Mouse (Mus musculus) olfactory bulb, adult 2 months (tissue): ENCODE measurements around the gene Qk.

Experiments used
- CTCF ChIP-seq: fragments of 200-500 bp; IDR thresholded peaks from 2 replicates; pipeline ENCODE4 v1.5.1; 2012; ENCODE audit warnings: low read depth, mild to moderate bottlenecking, low read length, moderate library complexity; ENCODE audit not compliant: insufficient read depth
- POLR2A ChIP-seq: fragments of 200-500 bp; IDR thresholded peaks from 2 replicates; pipeline ENCODE4 v1.6.1; 2012; ENCODE audit warnings: mild to moderate bottlenecking, low read depth, low read length, moderate library complexity; ENCODE audit not compliant: insufficient read depth

GRCm38 (mm10) chr17:10356294-10356693 lies 36.6 kb upstream of the Qk start:
- TF ChIP-seq CTCF (no peak), POLR2A (no peak)
